Comparison of ENCODE assay signal across 8 mouse cellular contexts in the genomic region with DNA sequence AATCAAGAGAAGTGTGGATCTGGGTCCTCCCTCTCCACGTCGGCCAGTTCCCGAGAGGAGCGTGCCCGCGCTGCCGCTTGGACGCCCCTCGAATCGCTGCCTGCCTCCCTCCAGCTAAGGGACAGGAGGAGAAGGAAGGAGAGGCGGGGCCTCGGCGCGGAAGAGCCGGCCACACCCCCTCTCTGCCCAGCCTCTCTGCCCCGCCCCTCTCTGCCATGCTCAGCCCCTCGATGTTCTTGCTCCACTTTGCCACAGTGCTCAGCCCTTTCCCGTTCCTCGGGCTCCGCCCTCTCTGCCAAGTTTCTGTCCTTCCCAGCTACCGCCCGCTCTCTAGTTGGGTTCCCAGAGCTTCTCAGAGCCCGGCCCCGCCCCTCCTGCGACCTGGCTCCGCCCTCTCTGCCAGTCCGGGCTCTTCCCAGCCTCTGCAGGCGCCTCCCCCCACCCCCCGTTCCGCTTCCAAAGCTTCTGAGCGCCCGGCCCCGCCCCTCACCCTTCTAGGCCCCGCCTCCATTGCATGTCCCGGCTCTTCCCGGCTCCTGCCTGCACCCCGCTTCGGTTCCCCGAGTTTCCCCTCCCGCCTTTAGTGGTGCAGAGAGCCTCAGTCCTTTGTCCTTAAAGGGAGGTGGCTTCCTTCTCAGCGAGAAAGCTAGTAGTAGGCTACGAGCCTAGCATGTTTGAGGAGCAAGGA. TPM values are rescaled to one million over a fixed set of nuclear protein-coding genes. Genes with fewer than 3 reads are reported as not detected.
DNase-seq lines count a peak whose midpoint lies in the region; ATAC-seq and TF ChIP-seq lines count a peak whose summit lies in the region.

A gene (minus strand): TSS at position 133 of the 688 bp plus-strand sequence.
A gene (plus strand): TSS at position 594 of the 688 bp plus-strand sequence.

- WGBS in hindbrain, postnatal 0 days: under 1% methylated on average over 39 of the region's 42 CpGs

- peak; percentile 98 for ATAC-seq in hindbrain, postnatal 0 days
- peak; percentile 92 for ATAC-seq in megakaryocyte, adult 5-6 weeks (ENCODE audit: poor library complexity, severe bottlenecking)

- DNase-seq in WW6 (ENCODE audit: low read depth, low spot score): peak; percentile 91
- DNase-seq in cerebellum, postnatal 4 days (ENCODE audit: low spot score in 2 of 2): peak; percentile 99
- DNase-seq in gastrocnemius, adult 18-20 months (ENCODE audit: low spot score): peak; percentile 97
- peak; percentile 98 for DNase-seq in hindbrain, postnatal 0 days (ENCODE audit: low spot score)
- DNase-seq in left cerebral cortex, adult 2 months (ENCODE audit: extremely low spot score in 1 of 2, low spot score in 2 of 2): peak; percentile 94 to 95
- peak; percentile 92 to 94 for DNase-seq in right cerebral cortex, adult 2 months (ENCODE audit: low spot score in 2 of 2)
- peak; percentile 99 for DNase-seq in urinary bladder, postnatal 14 days (ENCODE audit: low spot score)

- H3K4me3 ChIP-seq in hindbrain, postnatal 0 days (ENCODE audit: low read length): peak within 1 kb of the TSS; percentile 77
- H3K4me3 ChIP-seq in left cerebral cortex, adult 2 months: peak within 1 kb of the TSS; percentile 73

- peak within 1 kb of the TSS; percentile 92 for H3K27ac ChIP-seq in hindbrain, postnatal 0 days
- peak within 1 kb of the TSS; percentile 76 for H3K27ac ChIP-seq in left cerebral cortex, adult 2 months

- TF ChIP-seq CTCF in hindbrain, postnatal 0 days (IDR thresholded peaks at IDR 0.05; ENCODE audit: low read depth): peak; percentile 9; the same call in 1 of the 2 replicates
- no peak for TF ChIP-seq CTCF in left cerebral cortex, adult 2 months (IDR thresholded peaks at IDR 0.05)

- peaks cover 3% of the 10 kb centered on the region; the same call in 1 of the 2 replicates for H3K36me3 ChIP-seq in hindbrain, postnatal 0 days (ENCODE audit: insufficient read depth, low read length)

- H3K9ac ChIP-seq in hindbrain, postnatal 0 days (replicated peaks; ENCODE audit: low read length): peak within 1 kb of the TSS; percentile 83

- peak within 1 kb of the TSS; percentile 67 for H3K4me2 ChIP-seq in hindbrain, postnatal 0 days (ENCODE audit: low read depth, low read length)

- H3K4me1 ChIP-seq in hindbrain, postnatal 0 days (ENCODE audit: insufficient read depth, low read length): peaks cover 14% of the 10 kb centered on the region

- intact Hi-C loops in left cerebral cortex, adult 2 months (cut with DNase I): loop anchor here (1.0 kb wide), 1 partner anchor 25 kb away; a partner anchor contains a TSS

- no peaks in the 10 kb centered on the region for H3K9me3 ChIP-seq in hindbrain, postnatal 0 days (ENCODE audit: low read length)

- no peaks in the 10 kb centered on the region for H3K27me3 ChIP-seq in hindbrain, postnatal 0 days (ENCODE audit: insufficient read depth, low read length)

RNA-seq across cellular contexts. Expression of the first gene that starts in this region (rescaled TPM):
- total RNA-seq in gastrocnemius, adult 18-20 months (2021): 1 to 10 TPM; 3.0 TPM
- total RNA-seq in hindbrain, postnatal 0 days (2014; rRNA removed): 80.1 and 82.9 TPM in 2 replicates
- 104 and 105 TPM in 2 replicates for polyA plus RNA-seq in hindbrain, postnatal 0 days (2015; fragmentation: Nextera tagmentation; extraction: Ambion mirVana)
- 10 to 100 TPM; 15.2 to 17.0 TPM for total RNA-seq in left cerebral cortex, adult 2 months (2021)
- 29.5 and 32.9 TPM in 2 replicates for total RNA-seq in megakaryocyte, adult 5-6 weeks (2015)
- 14.5 and 17.3 TPM in 2 replicates for total RNA-seq in megakaryocyte, adult 5-6 weeks (2017)

RNA-seq across cellular contexts. Expression of the second gene that starts in this region (rescaled TPM):
- total RNA-seq in gastrocnemius, adult 18-20 months (2021): not detected
- 0.18 and 0.37 TPM in 2 replicates for total RNA-seq in hindbrain, postnatal 0 days (2014; rRNA removed)
- polyA plus RNA-seq in hindbrain, postnatal 0 days (2015; fragmentation: Nextera tagmentation; extraction: Ambion mirVana): 0.63 and 1.5 TPM in 2 replicates
- total RNA-seq in left cerebral cortex, adult 2 months (2021): not detected
- 0.14 TPM in 1 of 2 replicates, not detected in the other for total RNA-seq in megakaryocyte, adult 5-6 weeks (2015)
- total RNA-seq in megakaryocyte, adult 5-6 weeks (2017): 0.40 and 1.6 TPM in 2 replicates

Comparison
In these comparisons a context has a peak if more than half of its experiments do, and no peak if none do; other contexts are left out.
1. Peak in every context shown above with its lines: DNase-seq, ATAC-seq, H3K4me3 ChIP-seq and H3K27ac ChIP-seq.